Mouse (Mus musculus): Measurements from ENCODE around the gene Gm49425. TPM values are rescaled to one million over a fixed set of nuclear protein-coding genes. Genes with fewer than 3 reads are reported as not detected.

Gm49425 gene
- polyA plus RNA-seq, 1 experiment from 2014 or later = 4.4 TPM

DNA sequence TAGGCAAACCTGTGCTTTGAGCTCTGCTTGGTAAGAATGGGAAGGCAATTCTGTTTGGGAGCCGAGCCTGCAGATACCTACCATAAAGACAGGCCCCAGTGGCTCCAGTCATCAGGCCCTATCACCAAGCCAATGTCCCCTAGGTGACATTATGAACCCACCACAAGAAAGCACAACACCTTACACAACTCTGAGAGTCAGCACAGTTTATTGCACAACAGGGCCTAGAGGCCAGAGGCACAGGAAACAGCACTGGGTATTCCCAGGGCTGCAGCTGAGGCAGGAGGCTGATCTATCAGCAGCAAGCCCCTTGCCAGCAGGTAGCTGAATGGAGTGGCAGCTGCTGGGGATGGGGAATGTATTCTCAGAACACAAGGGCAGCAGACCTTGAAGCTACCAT lies 32.1 kb downstream of the Gm49425 start:
- H3K9ac ChIP-seq = no peak overlapping the region
- H3K4me3 ChIP-seq = no peak overlapping the region
- 0 out of 2 replicates have a peak, but pooled peaks cover 5% of the 10 kb centered on the region for H3K4me1 ChIP-seq
- H3K36me3 ChIP-seq = no peaks in the 10 kb centered on the region
- H3K27ac ChIP-seq = no peak overlapping the region
- H3K9me3 ChIP-seq = no peaks in the 10 kb centered on the region
- 52% methylated on average over 1 of the region's 1 CpGs for WGBS
- H3K4me2 ChIP-seq = no peak overlapping the region
- no peaks in the 10 kb centered on the region for H3K27me3 ChIP-seq
- ATAC-seq (ENCODE audit: insufficient number of reproducible peaks, low FRiP score, low TSS enrichment, low read depth) = no peak

GRCm38 (mm10) chr15:101483646-101484045 lies 33.4 kb downstream of the Gm49425 start:
- no peak overlapping the region for H3K9ac ChIP-seq
- no peak for ATAC-seq (ENCODE audit: insufficient number of reproducible peaks, low FRiP score, low TSS enrichment, low read depth)
- no peak overlapping the region for H3K4me3 ChIP-seq
- no peak overlapping the region for H3K27ac ChIP-seq
- no peaks in the 10 kb centered on the region for H3K36me3 ChIP-seq
- H3K27me3 ChIP-seq = peaks cover 8% of the 10 kb centered on the region
- peaks cover 14% of the 10 kb centered on the region for H3K4me1 ChIP-seq
- no peak overlapping the region for H3K4me2 ChIP-seq
- 69% methylated on average over 1 of the region's 1 CpGs for WGBS
- no peaks in the 10 kb centered on the region for H3K9me3 ChIP-seq

GRCm38 (mm10) chr15:101482056-101482455 lies 35.0 kb downstream of the Gm49425 start:
- Histone ChIP-seq H3K4me2 (no peak overlapping the region), H3K4me1 (peaks cover 14% of the 10 kb centered on the region), H3K27ac (no peak overlapping the region), H3K4me3 (no peak overlapping the region), H3K27me3 (peaks cover 18% of the 10 kb centered on the region), H3K9me3 (no peaks in the 10 kb centered on the region), H3K9ac (no peak overlapping the region), H3K36me3 (no peaks in the 10 kb centered on the region)
- WGBS = 26% methylated on average over 4 of the region's 4 CpGs
- no peak for ATAC-seq (ENCODE audit: insufficient number of reproducible peaks, low FRiP score, low TSS enrichment, low read depth)

GRCm38 (mm10) chr15:101479666-101480060 lies 37.4 kb downstream of the Gm49425 start:
- no peaks in the 10 kb centered on the region for H3K9me3 ChIP-seq
- H3K4me1 ChIP-seq = peaks cover 12% of the 10 kb centered on the region
- H3K4me2 ChIP-seq = peak overlapping the region; percentile 55
- H3K4me3 ChIP-seq = peak overlapping the region; percentile 27
- H3K36me3 ChIP-seq = no peaks in the 10 kb centered on the region
- WGBS = 36% methylated on average over 11 of the region's 11 CpGs
- H3K27ac ChIP-seq = no peak overlapping the region
- no peak overlapping the region for H3K9ac ChIP-seq
- H3K27me3 ChIP-seq = peaks cover 18% of the 10 kb centered on the region
- ATAC-seq (ENCODE audit: insufficient number of reproducible peaks, low FRiP score, low TSS enrichment, low read depth) = no peak

DNA sequence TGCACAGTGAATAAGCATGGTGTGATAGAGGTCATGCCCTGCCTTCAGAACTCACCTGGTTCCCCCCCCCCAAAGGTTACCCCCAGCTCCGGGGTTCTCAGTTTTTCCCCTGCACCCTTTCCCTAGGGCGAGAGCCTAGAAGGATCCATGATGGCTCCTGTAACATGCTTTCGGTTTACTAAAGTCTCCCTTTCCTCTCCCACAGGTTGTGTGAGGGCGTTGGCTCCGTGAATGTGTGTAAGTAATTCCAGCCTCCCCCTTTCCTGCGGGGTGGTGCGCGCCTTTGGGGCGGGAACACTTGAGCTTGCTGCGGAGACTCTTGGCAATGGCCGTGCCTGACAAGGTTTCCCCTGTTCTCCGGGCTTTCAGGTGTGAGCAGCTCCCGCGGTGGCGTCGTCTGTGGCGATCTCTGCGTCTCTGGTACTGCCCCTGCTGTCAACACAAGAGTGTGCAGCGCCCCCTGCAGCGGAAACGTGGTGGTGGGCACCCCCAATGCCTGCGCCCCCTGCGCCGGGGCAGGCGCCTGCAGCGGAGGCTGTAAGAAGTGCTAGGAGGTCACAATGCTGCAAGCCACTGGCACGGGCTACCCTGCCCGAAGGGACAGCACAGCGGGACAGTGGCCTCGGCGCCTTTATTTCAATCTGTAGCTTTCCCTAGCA lies 37.9 kb downstream of the Gm49425 start:
- Histone ChIP-seq H3K9ac (no peak overlapping the region), H3K36me3 (no peaks in the 10 kb centered on the region), H3K9me3 (no peaks in the 10 kb centered on the region), H3K4me3 (peak overlapping the region; percentile 27), H3K27ac (no peak overlapping the region), H3K4me2 (peak overlapping the region; percentile 55), H3K4me1 (peaks cover 12% of the 10 kb centered on the region), H3K27me3 (peaks cover 18% of the 10 kb centered on the region)
- no peak for ATAC-seq (ENCODE audit: insufficient number of reproducible peaks, low FRiP score, low TSS enrichment, low read depth)
- 8% methylated on average over 31 of the region's 31 CpGs for WGBS

GRCm38 (mm10) chr15:101472952-101473528 lies 44.0 kb downstream of the Gm49425 start, which contains the start of gene Krt86:
Gene Krt86, plus strand, starts transcription at chr15:101473478.
- Histone ChIP-seq H3K9ac (no peak within 1 kb of the TSS), H3K9me3 (no peaks in the 10 kb centered on the region), H3K27me3 (peaks cover 5% of the 10 kb centered on the region; the same call in 1 of the 2 replicates), H3K27ac (no peak within 1 kb of the TSS), H3K4me3 (no peak within 1 kb of the TSS), H3K36me3 (no peaks in the 10 kb centered on the region), H3K4me1 (no peaks in the 10 kb centered on the region), H3K4me2 (no peak within 1 kb of the TSS)
- 18% methylated on average over 10 of the region's 10 CpGs for WGBS
- no peak for ATAC-seq (ENCODE audit: insufficient number of reproducible peaks, low FRiP score, low TSS enrichment, low read depth)

- 78% methylated on average over 4 of the region's 4 CpGs for WGBS
- H3K27ac ChIP-seq = no peak overlapping the region
- H3K27me3 ChIP-seq = no peaks in the 10 kb centered on the region
- no peaks in the 10 kb centered on the region for H3K4me1 ChIP-seq
- ATAC-seq (ENCODE audit: insufficient number of reproducible peaks, low FRiP score, low TSS enrichment, low read depth) = no peak
- no peak overlapping the region for H3K9ac ChIP-seq
- H3K4me3 ChIP-seq = no peak overlapping the region
- no peaks in the 10 kb centered on the region for H3K36me3 ChIP-seq
- H3K9me3 ChIP-seq = no peaks in the 10 kb centered on the region
- H3K4me2 ChIP-seq = no peak overlapping the region
Measured at GRCm38 (mm10) chr15:101469093-101469492, 48.0 kb downstream of the Gm49425 start.

Small RNA genes lying within 50 kb of the gene (microRNA-seq; reads per million reads assigned to microRNA genes)
- gene Gm44393 = not detected

Other genes with a start within 250 kb of the Gm49425 start
- gene Atg101, start 233.0 kb downstream of the Gm49425 start, polyA plus RNA-seq (2015; fragmentation: Nextera tagmentation; extraction: Ambion mirVana) = 69.7 and 69.9 TPM in 2 replicates
- gene 6030408B16Rik, start 224.0 kb downstream of the Gm49425 start, polyA plus RNA-seq (2015; fragmentation: Nextera tagmentation; extraction: Ambion mirVana) = 0.50 and 0.84 TPM in 2 replicates
- gene Krt80, start 147.1 kb downstream of the Gm49425 start, polyA plus RNA-seq (2015; fragmentation: Nextera tagmentation; extraction: Ambion mirVana) = 22.6 and 25.3 TPM in 2 replicates
- gene Krt7, start 106.2 kb downstream of the Gm49425 start, polyA plus RNA-seq (2015; fragmentation: Nextera tagmentation; extraction: Ambion mirVana) = 162 and 164 TPM in 2 replicates
- gene Krt87, start 78.5 kb downstream of the Gm49425 start, polyA plus RNA-seq (2015; fragmentation: Nextera tagmentation; extraction: Ambion mirVana) = 3.0 and 3.6 TPM in 2 replicates
- gene Krt88, start 69.5 kb downstream of the Gm49425 start, polyA plus RNA-seq (2015; fragmentation: Nextera tagmentation; extraction: Ambion mirVana) = not detected in 2 replicates
- 0.35 and 1.3 TPM in 2 replicates for gene Krt81, start 53.5 kb downstream of the Gm49425 start, polyA plus RNA-seq (2015; fragmentation: Nextera tagmentation; extraction: Ambion mirVana)
- 0.27 and 0.28 TPM in 2 replicates for gene Krt86, start 43.8 kb downstream of the Gm49425 start, polyA plus RNA-seq (2015; fragmentation: Nextera tagmentation; extraction: Ambion mirVana)
- 0.58 and 1.7 TPM in 2 replicates for gene Krt83, start 25.7 kb downstream of the Gm49425 start, polyA plus RNA-seq (2015; fragmentation: Nextera tagmentation; extraction: Ambion mirVana)
- gene Krt84, start 15.6 kb upstream of the Gm49425 start, polyA plus RNA-seq (2015; fragmentation: Nextera tagmentation; extraction: Ambion mirVana) = 54.7 and 75.1 TPM in 2 replicates
- gene Krt82, start 33.4 kb upstream of the Gm49425 start, polyA plus RNA-seq (2015; fragmentation: Nextera tagmentation; extraction: Ambion mirVana) = not detected in 2 replicates
- 1.2 TPM in 2 replicates for gene Krt90, start 45.7 kb upstream of the Gm49425 start, polyA plus RNA-seq (2015; fragmentation: Nextera tagmentation; extraction: Ambion mirVana)
- 2.0 and 2.8 TPM in 2 replicates for gene Krt75, start 56.6 kb upstream of the Gm49425 start, polyA plus RNA-seq (2015; fragmentation: Nextera tagmentation; extraction: Ambion mirVana)
- gene Gm5414, start 110.9 kb upstream of the Gm49425 start, polyA plus RNA-seq (2015; fragmentation: Nextera tagmentation; extraction: Ambion mirVana) = not detected in 2 replicates
- not detected in 2 replicates for gene Gm5478, start 130.1 kb upstream of the Gm49425 start, polyA plus RNA-seq (2015; fragmentation: Nextera tagmentation; extraction: Ambion mirVana)
- gene Krt6b, start 163.0 kb upstream of the Gm49425 start, polyA plus RNA-seq (2015; fragmentation: Nextera tagmentation; extraction: Ambion mirVana) = 5.0 and 8.8 TPM in 2 replicates
- 290 and 312 TPM in 2 replicates for gene Krt6a, start 177.0 kb upstream of the Gm49425 start, polyA plus RNA-seq (2015; fragmentation: Nextera tagmentation; extraction: Ambion mirVana)
- 841 and 914 TPM in 2 replicates for gene Krt5, start 195.6 kb upstream of the Gm49425 start, polyA plus RNA-seq (2015; fragmentation: Nextera tagmentation; extraction: Ambion mirVana)
- not detected in 2 replicates for gene Krt71, start 225.8 kb upstream of the Gm49425 start, polyA plus RNA-seq (2015; fragmentation: Nextera tagmentation; extraction: Ambion mirVana)

All from limb, embryonic 15.5 days (tissue).